Mouse (Mus musculus) ES-E14 (cell line): ENCODE data around the gene Grrp1. TPM values are rescaled to one million over a fixed set of nuclear protein-coding genes. Genes with fewer than 3 reads are reported as not detected.
A peak's percentile ranks its signal among the peaks of the same experiment; 100 is the strongest.

Experiments
- DNase-seq: peaks from one replicate; pipeline ENCODE4 v3.0.0-alpha.2; 2013; ENCODE audit warnings: low read depth, low spot score
- H3K27ac ChIP-seq: 2 replicates; pipeline ENCODE4 v1.5.1; 2012; ENCODE audit warnings: low read depth, mild to moderate bottlenecking, low read length, moderate library complexity, mixed read lengths; ENCODE audit not compliant: poor library complexity, insufficient read depth, severe bottlenecking
- H3K36me3 ChIP-seq: 2 replicates; pipeline ENCODE4 v1.6.1; 2012; ENCODE audit warnings: mild to moderate bottlenecking, low read length, moderate library complexity, mixed read lengths; ENCODE audit not compliant: control insufficient read depth, poor library complexity, insufficient read depth, severe bottlenecking
- H3K4me1 ChIP-seq, 2 experiments: fragments of 150-350 bp in 1 of 2; sonication (generic) in 1 of 2; 2 replicates each; pipeline ENCODE4 v1.6.1; 2012; ENCODE audit warnings: low read length in 2 of 2, mild to moderate bottlenecking in 1 of 2, mixed read lengths in 1 of 2; ENCODE audit not compliant: control insufficient read depth in 2 of 2, insufficient read depth in 2 of 2, poor library complexity in 1 of 2
- H3K4me3 ChIP-seq, 2 experiments: fragments of 150-350 bp in 1 of 2; sonication (generic) in 1 of 2; 2 replicates each; pipeline ENCODE4 v1.5.1; 2012; ENCODE audit warnings: low read length in 2 of 2, low read depth in 1 of 2, mild to moderate bottlenecking in 1 of 2, mixed read lengths in 1 of 2; ENCODE audit not compliant: insufficient read depth in 1 of 2, poor library complexity in 1 of 2, severe bottlenecking in 1 of 2
- H3K9ac ChIP-seq: 2 replicates; pipeline ENCODE4 v1.6.1; 2012; ENCODE audit warnings: low read depth, mild to moderate bottlenecking, low read length, mixed read lengths; ENCODE audit not compliant: poor library complexity, insufficient read depth, severe bottlenecking
- H3K9me3 ChIP-seq: fragments of 150-350 bp; sonication (generic); 2 replicates; pipeline ENCODE4 v1.6.1; 2012; ENCODE audit warnings: low read depth, mild to moderate bottlenecking, low read length; ENCODE audit not compliant: control insufficient read depth, insufficient read depth
- CHD2 ChIP-seq: IDR thresholded peaks from 2 replicates; pipeline ENCODE4 v1.6.1; 2014; ENCODE audit warnings: mild to moderate bottlenecking, low read depth, low read length, inconsistent platforms
- HCFC1 ChIP-seq: IDR thresholded peaks from 2 replicates; pipeline ENCODE4 v1.6.1; 2012; ENCODE audit warnings: low read length, inconsistent platforms, borderline replicate concordance; ENCODE audit not compliant: insufficient read depth
- MAFK ChIP-seq: IDR thresholded peaks from 2 replicates; pipeline ENCODE4 v1.6.1; 2014; ENCODE audit warnings: mild to moderate bottlenecking, low read depth, low read length, inconsistent platforms; ENCODE audit not compliant: insufficient read depth
- ZC3H11A ChIP-seq: IDR thresholded peaks from 2 replicates; pipeline ENCODE4 v1.6.1; 2012; ENCODE audit warnings: low read depth, mild to moderate bottlenecking, inconsistent platforms, low read length, borderline replicate concordance
- ZNF384 ChIP-seq: IDR thresholded peaks from 2 replicates; pipeline ENCODE4 v1.6.1; 2012; ENCODE audit warnings: low read depth, low read length, inconsistent platforms
- in situ Hi-C, 2 experiments: fragments of 600-800 bp; cut with MboI; formaldehyde crosslinking; loops; one replicate each; pipeline ENCODE4 v1.15.1; 2025; ENCODE audit warnings: low sequenced_read_pairs in 2 of 2, inconsistent platforms in 1 of 2; ENCODE audit not compliant: unreplicated experiment in 2 of 2
- total RNA-seq: library from RNA; depleted of rRNA; stranded (reverse); fragments of 300-350 nt; gene quantifications from 2 replicates; pipeline ENCODE4 v1.2.3, GENCODE M21; 2012

Grrp1 gene
- total RNA-seq, 1 experiment = 1.6 TPM

DNA sequence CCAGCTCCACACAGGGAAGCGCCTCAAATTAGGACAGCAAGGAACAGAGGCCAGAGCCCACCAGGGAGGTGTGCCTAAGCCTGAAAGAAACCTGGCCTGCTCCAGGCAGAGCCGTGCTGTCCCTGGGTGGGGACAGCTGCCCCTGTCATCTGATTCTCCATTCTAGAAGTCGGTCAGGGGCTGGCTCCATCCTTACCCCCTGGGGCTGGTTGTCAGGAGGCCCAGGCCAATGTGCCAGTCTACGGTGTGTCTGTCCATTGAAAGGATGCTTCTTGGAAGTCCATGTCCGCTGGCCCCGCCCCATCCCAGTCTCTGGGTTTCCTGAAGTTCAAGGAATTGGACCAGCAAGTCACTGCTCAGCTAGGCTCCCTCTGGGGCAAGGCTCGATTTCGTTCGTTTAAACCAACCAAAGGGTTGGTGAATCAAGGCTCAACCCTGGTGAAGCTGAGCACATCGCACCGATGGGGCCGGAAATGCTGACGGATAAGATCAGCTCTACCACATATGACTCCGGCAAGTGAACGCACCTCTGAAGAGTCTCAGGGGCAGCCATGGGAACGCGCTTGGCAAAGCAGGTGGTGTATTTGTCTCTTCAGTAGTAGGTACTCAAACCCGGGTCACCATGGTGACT lies 39.3 kb upstream of the Grrp1 start:
- Histone ChIP-seq H3K9me3 (no peaks in the 10 kb centered on the region), H3K4me1 (peaks cover 0 to 3% of the 10 kb centered on the region in 2 experiments; a peak in 1 of 4 replicates), H3K9ac (no peak overlapping the region), H3K36me3 (no peaks in the 10 kb centered on the region), H3K4me3 (no peak overlapping the region), H3K27ac (no peak overlapping the region)
- DNase-seq = no peak
- TF ChIP-seq MAFK = no peak
- TF ChIP-seq HCFC1 = no peak
- TF ChIP-seq ZNF384 = no peak
- TF ChIP-seq ZC3H11A = no peak
- TF ChIP-seq CHD2 = no peak
- in situ Hi-C loops = no loop called here

DNA sequence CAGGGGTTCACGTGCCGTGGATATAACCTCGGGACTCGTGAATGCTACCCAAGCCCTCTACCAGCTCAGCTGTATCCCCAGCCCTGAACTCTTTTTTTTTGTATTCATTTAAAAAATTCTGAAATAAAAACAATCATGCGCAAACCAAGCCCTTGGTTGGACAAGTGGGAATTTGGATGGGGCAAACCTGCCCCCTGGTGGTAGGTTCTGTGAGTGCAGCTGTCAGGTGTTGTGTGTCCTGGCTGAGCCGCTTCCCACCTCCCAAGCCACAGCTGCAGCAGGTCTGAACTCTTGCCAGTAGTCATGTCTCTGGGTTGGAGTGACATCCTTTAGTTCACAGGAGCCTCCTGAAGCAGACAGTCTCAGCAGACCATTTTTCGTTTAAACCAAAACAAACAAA lies 38.2 kb upstream of the Grrp1 start:
- in situ Hi-C loops = no loop called here
- Histone ChIP-seq H3K4me3 (no peak overlapping the region), H3K9me3 (no peaks in the 10 kb centered on the region), H3K4me1 (peaks cover 0 to 3% of the 10 kb centered on the region in 2 experiments; a peak in 1 of 4 replicates), H3K27ac (no peak overlapping the region), H3K36me3 (no peaks in the 10 kb centered on the region), H3K9ac (no peak overlapping the region)
- peak; percentile 67 for DNase-seq
- TF ChIP-seq MAFK (no peak), CHD2 (no peak), ZNF384 (no peak), ZC3H11A (no peak), HCFC1 (no peak)

DNA sequence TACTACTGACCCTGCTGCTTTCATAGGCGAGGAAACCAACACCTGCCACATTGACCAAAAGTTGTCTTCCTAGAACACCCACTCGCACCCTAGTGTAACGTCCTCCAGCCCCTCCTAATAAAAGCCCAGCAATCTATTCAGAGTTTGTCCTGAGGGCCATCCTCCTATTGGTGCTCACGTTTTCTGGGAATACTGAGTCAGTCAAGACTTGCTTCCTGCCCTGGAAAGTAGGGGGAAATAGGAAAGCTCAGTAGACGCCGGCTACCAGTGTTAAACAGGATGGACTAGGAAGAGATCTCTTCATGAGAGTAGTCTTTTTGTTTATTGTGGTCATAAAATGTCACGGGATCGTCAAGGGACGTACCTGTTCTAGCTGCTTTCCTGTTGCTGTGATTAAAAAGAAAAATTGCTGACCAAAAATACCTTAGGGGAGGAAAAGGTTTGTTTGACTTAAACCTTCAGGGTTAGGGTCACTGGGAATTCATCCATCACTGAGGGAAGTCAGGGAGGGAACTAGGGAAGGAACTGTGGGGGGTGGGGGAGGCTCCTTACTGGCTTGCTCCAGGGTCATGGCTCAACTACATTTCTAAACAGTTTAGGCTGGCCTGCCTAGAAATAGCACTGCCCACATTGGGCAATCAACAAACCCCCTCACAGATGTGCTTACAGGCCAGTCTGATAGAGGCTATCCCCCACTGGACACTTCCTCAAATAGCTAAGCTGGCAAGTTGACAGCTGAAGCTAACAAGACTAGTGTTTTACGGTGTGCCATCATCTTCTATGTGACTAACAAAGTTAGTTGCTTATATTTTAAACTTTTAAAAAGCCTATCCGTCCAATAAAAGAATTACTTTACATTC lies 34.7 kb upstream of the Grrp1 start:
- DNase-seq = no peak
- H3K9me3 ChIP-seq = no peaks in the 10 kb centered on the region
- in situ Hi-C loops = no loop called here

DNA sequence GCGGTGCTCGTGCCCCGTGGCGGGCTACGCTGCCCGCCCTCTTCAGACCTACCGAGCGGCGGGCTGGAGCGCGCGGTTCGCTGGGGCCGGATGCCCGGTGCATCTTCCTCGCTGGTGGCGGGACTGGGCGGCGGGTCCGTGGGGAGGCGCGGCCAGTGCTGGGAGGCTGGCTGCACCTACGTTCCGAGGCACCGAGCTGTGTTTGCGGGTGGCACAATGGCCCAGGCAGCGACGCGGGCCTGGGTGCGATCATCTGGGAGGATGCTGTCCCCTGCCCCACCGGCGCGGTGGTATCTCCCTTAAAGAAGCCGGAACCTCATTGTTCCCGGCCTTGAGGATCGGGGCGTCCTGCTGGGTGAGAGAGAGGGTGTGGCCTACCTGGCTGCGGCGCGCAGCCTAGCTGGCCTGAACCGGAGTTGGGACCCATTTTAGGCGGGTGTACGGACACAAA lies 33.7 kb upstream of the Grrp1 start, which contains the start of gene Pdik1l:
TSS of gene Pdik1l (minus strand) at position 321 of the 451 bp plus-strand sequence.
- Histone ChIP-seq H3K27ac (peak within 1 kb of the TSS; percentile 92), H3K36me3 (peaks cover 7% of the 10 kb centered on the region; the same call in 1 of the 2 replicates), H3K4me3 (peak within 1 kb of the TSS; percentile 89 to 93), H3K4me1 (peaks cover 0 to 4% of the 10 kb centered on the region in 2 experiments; a peak in 1 of 4 replicates), H3K9me3 (no peaks in the 10 kb centered on the region), H3K9ac (peak within 1 kb of the TSS; percentile 97)
- DNase-seq = peak; percentile 86
- TF ChIP-seq HCFC1 = peak; percentile 56; the same call in 1 of the 2 replicates
- no peak for TF ChIP-seq ZNF384
- in situ Hi-C loops = no loop called here

More for the DNA sequence above, 34.7 kb upstream of the Grrp1 start:
- H3K9ac ChIP-seq = peak overlapping the region; percentile 97
- TF ChIP-seq MAFK = no peak
- TF ChIP-seq CHD2 = no peak
- TF ChIP-seq ZC3H11A = no peak
- no peak for TF ChIP-seq HCFC1
- TF ChIP-seq ZNF384 = no peak
- peaks cover 5% of the 10 kb centered on the region; the same call in 1 of the 2 replicates for H3K36me3 ChIP-seq
- peak overlapping the region; percentile 48; the same call in 1 of the 2 replicates for H3K27ac ChIP-seq
- peaks cover 0 to 4% of the 10 kb centered on the region in 2 experiments; a peak in 1 of 4 replicates for H3K4me1 ChIP-seq
- H3K4me3 ChIP-seq = peak overlapping the region; percentile 89 to 93
